Mouse (Mus musculus) lung, postnatal 0 days (tissue): ENCODE measurements at regions not wholly inside any gene's neighbourhood (a gene's known extent, or its start where the extent isn't known, plus 50 kb on each side); places are given as distances from the start of the nearest gene placed in this dataset.

Source experiments
- ATAC-seq: fragments of 200-750 bp; cut with Nextera tagmentation; 2 replicates; pipeline ENCODE4 v1.8.0; 2017; ENCODE audit warnings: moderate library complexity
- DNase-seq: peaks from one replicate; pipeline ENCODE4 v3.0.0-alpha.2; 2016; ENCODE audit warnings: low spot score
- H3K27ac ChIP-seq: fragments of 300-500 bp; sonication (generic); 2 replicates; pipeline ENCODE4 v1.5.1; 2014; ENCODE audit warnings: antibody characterized with exemption, mild to moderate bottlenecking, low read length, mixed read lengths
- H3K27me3 ChIP-seq: fragments of 300-500 bp; sonication (generic); replicated peaks from 2 replicates; pipeline ENCODE4 v1.6.1; 2014; ENCODE audit warnings: low read length, mixed read lengths; ENCODE audit not compliant: insufficient read depth
- H3K36me3 ChIP-seq: fragments of 300-500 bp; sonication (generic); 2 replicates; pipeline ENCODE4 v1.6.1; 2014; ENCODE audit warnings: low read length, mixed read lengths; ENCODE audit not compliant: insufficient read depth
- H3K4me1 ChIP-seq: fragments of 300-500 bp; sonication (generic); 2 replicates; pipeline ENCODE4 v1.6.1; 2014; ENCODE audit warnings: antibody characterized with exemption, low read depth, low read length, mixed read lengths; ENCODE audit not compliant: insufficient read depth
- H3K4me2 ChIP-seq: fragments of 300-500 bp; sonication (generic); replicated peaks from 2 replicates; pipeline ENCODE4 v1.6.1; 2014; ENCODE audit warnings: low read depth, mild to moderate bottlenecking, low read length, moderate library complexity, mixed read lengths
- H3K4me3 ChIP-seq: fragments of 300-500 bp; sonication (generic); 2 replicates; pipeline ENCODE4 v1.5.1; 2014; ENCODE audit warnings: low read depth, low read length
- H3K9ac ChIP-seq: fragments of 300-500 bp; sonication (generic); replicated peaks from 2 replicates; pipeline ENCODE4 v1.6.1; 2014; ENCODE audit warnings: low read depth, mild to moderate bottlenecking
- H3K9me3 ChIP-seq: fragments of 300-500 bp; sonication (generic); 2 replicates; pipeline ENCODE4 v1.6.1; 2016; ENCODE audit warnings: low read length, mixed read lengths
- CTCF ChIP-seq: IDR thresholded peaks from 2 replicates; pipeline ENCODE4 v1.5.1; 2016; ENCODE audit warnings: antibody characterized with exemption, mild to moderate bottlenecking
- EP300 ChIP-seq: IDR thresholded peaks from 2 replicates; pipeline ENCODE4 v1.6.1; 2016; ENCODE audit warnings: antibody characterized with exemption, mild to moderate bottlenecking, control low read depth
- WGBS: fragments of 180-500 bp; shearing (Covaris S2); extraction: QIAGEN DNeasy Blood & Tissue Kit; methylation state at CpG from one replicate; pipeline ENCODE4 v1.1.7; 2014; 5-methylcytosine and 5-hydroxymethylcytosine counted together

DNA sequence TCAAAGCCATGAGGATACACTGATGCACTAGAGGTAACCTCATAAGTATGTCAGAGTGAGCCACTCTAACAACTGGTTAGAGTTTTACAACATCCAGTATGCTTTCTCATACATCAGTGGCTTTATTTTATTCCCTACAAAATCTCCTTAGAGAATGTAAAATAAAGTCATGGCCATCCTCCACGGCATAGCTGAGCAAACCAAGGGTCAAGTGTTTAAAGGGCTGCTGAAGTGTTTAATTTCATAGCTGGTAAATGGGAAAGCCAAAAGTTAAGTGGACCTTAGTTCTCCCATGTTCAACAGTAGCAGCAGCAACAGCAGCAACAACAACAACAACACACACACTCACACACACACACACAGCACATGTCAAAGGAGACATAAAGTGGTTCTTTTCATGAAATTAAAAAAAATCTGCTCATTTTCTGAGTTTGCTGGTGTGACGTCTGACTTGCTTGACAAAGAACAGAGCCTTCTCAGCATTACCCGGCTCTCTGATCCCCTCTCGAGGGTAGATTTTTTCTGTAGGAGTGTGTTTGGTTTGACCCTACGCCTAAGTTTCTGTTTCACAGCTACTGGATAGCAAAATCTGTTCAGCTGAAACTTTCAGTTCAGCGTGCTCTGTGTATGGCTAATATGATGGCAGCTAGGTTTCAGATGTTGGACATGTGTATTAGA lies 693.3 kb downstream of the Ttll7 start:
- Histone ChIP-seq H3K27ac (no peak overlapping the region), H3K36me3 (no peaks in the 10 kb centered on the region), H3K4me2 (no peak overlapping the region; the same call in 1 of the 2 replicates), H3K9ac (no peak overlapping the region), H3K4me1 (no peaks in the 10 kb centered on the region), H3K27me3 (no peaks in the 10 kb centered on the region), H3K9me3 (no peaks in the 10 kb centered on the region), H3K4me3 (no peak overlapping the region)
- ATAC-seq (peak; percentile 55), DNase-seq (peak; percentile 38)
- TF ChIP-seq EP300 = no peak
- no peak for TF ChIP-seq CTCF
- 50% methylated on average over 6 of the region's 6 CpGs for WGBS

DNA sequence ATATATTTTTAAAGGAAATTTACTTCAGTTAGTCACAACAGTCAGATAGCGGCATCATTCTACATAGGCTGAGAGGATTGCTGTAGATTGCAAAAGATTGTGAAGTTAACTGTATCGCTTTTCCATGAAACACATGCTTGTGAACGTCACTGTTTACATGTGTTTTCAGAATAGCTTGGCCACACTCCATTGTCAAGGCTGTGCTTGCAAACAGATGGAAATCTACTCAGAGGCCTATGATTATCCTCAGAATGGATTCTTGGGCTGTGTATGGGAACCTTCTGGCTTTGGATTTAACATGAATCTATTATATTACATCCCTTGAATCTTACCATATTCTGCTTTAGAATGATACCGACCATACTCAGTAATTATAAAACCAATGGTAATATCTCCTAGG lies 690.1 kb downstream of the Ttll7 start:
- 67% methylated on average over 4 of the region's 4 CpGs for WGBS
- no peak overlapping the region for H3K4me3 ChIP-seq
- TF ChIP-seq CTCF (no peak), EP300 (no peak)
- peak; percentile 30 for DNase-seq
- no peak for ATAC-seq
- no peak overlapping the region for H3K4me2 ChIP-seq
- no peaks in the 10 kb centered on the region for H3K4me1 ChIP-seq
- H3K9ac ChIP-seq = no peak overlapping the region
- no peak overlapping the region for H3K27ac ChIP-seq
- H3K27me3 ChIP-seq = no peaks in the 10 kb centered on the region
- no peaks in the 10 kb centered on the region for H3K36me3 ChIP-seq
- H3K9me3 ChIP-seq = no peaks in the 10 kb centered on the region

DNA sequence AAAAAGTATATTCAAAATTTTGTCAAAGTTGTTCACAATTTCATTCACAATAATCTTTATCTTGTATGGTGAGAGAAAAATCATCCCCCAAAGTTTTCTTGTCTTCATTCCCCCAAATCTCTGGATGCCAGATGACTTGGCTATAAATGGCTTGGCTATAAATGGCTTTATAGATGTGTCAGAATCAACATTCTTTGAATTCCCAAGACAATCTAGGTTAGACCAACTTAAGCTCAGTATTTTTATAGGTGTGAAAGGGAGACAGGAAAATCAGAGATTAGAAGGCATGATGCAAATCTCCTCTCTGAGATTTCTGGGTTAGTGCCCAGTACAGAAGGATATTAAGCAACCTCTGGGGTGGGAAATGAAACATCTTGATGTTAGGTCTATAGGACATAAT lies 685.4 kb downstream of the Ttll7 start:
- Histone ChIP-seq H3K4me3 (no peak overlapping the region), H3K4me2 (no peak overlapping the region), H3K9ac (no peak overlapping the region), H3K27ac (no peak overlapping the region), H3K36me3 (no peaks in the 10 kb centered on the region), H3K27me3 (no peaks in the 10 kb centered on the region), H3K9me3 (no peaks in the 10 kb centered on the region), H3K4me1 (no peaks in the 10 kb centered on the region)
- TF ChIP-seq EP300 (no peak), CTCF (no peak)
- DNase-seq (peak; percentile 50), ATAC-seq (no peak)

DNA sequence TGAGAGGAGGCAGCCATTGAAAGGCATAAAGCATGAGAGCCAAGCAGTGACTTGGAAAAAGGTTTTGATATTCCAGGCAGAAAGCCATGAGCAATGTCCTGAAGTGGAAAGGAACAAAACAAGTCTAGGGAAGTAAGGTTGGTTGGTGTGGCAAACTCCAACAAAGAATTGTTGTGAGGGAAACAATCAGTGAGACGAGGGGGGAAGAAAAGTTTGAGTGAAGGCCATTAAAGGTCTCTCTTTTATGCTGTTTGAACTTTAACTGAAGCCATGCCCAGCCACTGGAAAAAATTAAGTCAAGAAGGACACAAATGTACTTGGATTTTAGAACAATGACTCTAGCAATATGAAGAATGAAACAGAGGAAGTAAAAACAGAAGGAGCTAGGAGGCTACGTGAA lies 680.0 kb downstream of the Ttll7 start:
- Histone ChIP-seq H3K4me1 (no peaks in the 10 kb centered on the region), H3K9me3 (no peaks in the 10 kb centered on the region), H3K4me3 (no peak overlapping the region), H3K27ac (no peak overlapping the region), H3K4me2 (no peak overlapping the region), H3K9ac (no peak overlapping the region), H3K27me3 (no peaks in the 10 kb centered on the region), H3K36me3 (no peaks in the 10 kb centered on the region)
- ATAC-seq (no peak), DNase-seq (no peak)
- 65% methylated on average over 2 of the region's 2 CpGs for WGBS
- TF ChIP-seq EP300 (no peak), CTCF (no peak)

DNA sequence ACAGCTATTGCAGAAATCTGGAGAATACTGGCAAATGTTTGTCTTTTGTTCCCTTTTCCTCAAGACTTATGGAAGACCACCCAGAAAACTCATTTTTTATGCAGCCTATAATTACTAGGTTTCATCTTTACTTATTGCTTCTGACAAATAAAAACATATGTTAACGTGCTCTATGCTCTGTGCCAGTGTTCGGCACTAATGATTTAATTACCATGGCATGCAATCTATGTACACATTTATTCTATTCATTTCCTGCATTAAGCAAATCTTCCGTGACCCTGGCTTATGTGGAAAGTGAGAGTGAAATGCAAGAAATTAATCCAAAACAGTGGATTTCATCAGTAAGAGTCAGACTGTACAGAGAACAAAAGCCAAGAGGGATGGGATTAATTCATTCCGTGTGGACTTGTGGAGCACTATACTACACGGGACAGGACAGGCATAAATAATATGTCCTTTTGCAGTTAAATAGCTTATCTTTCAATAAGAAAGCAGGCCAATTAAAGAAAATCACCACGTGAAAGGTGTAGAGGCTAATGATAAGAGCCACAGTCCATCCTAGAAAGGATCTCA lies 679.5 kb downstream of the Ttll7 start:
- DNase-seq (no peak), ATAC-seq (no peak)
- TF ChIP-seq CTCF (no peak), EP300 (no peak)
- no peaks in the 10 kb centered on the region for H3K27me3 ChIP-seq
- H3K27ac ChIP-seq = no peak overlapping the region
- H3K4me3 ChIP-seq = no peak overlapping the region
- H3K9ac ChIP-seq = no peak overlapping the region
- no peaks in the 10 kb centered on the region for H3K4me1 ChIP-seq
- 58% methylated on average over 6 of the region's 6 CpGs for WGBS
- H3K4me2 ChIP-seq = no peak overlapping the region
- H3K36me3 ChIP-seq = no peaks in the 10 kb centered on the region
- H3K9me3 ChIP-seq = no peaks in the 10 kb centered on the region
